Mouse (Mus musculus): ENCODE measurements around the gene Mpzl1.

GRCm38 (mm10) chr1:165605774-165606173, 28.6 kb downstream of the Mpzl1 start:
- TF ChIP-seq POLR2A (IDR thresholded peaks at IDR 0.05; ENCODE audit: insufficient read depth, low read depth, low read length) (no peak), CTCF (IDR thresholded peaks at IDR 0.05) (no peak), EP300 (IDR thresholded peaks at IDR 0.05; ENCODE audit: insufficient read depth, low read depth, low read length) (no peak)

Measured in heart, adult 2 months (tissue).